Mouse (Mus musculus): Measurements from ENCODE around the gene Morn3.

The Morn3 gene

DNA sequence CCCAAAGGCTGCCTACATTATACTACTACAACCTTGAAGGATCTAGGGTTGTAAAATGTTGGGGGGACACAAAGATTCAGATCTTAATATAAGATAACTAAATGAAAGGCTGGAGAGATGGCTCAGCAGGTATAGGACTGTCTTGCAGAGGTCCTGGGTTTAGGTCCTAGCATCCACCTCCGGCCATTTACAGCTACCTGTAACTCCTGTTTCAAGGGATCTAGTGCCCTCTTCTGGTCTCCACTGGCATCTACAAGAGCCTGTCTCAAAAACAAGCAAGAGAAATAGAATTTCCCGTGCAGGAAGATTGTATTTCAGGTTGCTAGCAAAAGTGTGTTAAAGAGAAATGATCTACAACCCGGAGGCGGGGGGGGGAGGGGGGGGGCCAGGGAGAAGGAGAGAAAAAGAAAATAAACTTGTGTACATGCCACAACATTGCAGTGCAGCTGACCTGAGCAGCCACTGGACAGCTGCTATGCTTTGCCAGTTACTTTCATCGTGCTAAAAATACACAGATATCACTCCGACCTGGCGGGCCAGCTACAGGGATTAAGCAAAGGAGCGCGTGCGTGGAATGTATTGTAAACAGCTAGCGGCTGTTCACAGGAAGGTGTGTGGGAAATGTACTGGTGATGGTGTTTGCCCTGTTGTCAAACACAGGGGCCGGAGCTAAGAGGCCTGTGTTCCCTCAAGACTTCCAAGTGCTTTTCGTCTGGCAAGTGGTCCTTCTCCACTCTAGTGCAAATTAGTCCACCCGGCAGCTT, 13.1 kb upstream of the Morn3 start:
- DNase-seq: peak; percentile 62

DNA sequence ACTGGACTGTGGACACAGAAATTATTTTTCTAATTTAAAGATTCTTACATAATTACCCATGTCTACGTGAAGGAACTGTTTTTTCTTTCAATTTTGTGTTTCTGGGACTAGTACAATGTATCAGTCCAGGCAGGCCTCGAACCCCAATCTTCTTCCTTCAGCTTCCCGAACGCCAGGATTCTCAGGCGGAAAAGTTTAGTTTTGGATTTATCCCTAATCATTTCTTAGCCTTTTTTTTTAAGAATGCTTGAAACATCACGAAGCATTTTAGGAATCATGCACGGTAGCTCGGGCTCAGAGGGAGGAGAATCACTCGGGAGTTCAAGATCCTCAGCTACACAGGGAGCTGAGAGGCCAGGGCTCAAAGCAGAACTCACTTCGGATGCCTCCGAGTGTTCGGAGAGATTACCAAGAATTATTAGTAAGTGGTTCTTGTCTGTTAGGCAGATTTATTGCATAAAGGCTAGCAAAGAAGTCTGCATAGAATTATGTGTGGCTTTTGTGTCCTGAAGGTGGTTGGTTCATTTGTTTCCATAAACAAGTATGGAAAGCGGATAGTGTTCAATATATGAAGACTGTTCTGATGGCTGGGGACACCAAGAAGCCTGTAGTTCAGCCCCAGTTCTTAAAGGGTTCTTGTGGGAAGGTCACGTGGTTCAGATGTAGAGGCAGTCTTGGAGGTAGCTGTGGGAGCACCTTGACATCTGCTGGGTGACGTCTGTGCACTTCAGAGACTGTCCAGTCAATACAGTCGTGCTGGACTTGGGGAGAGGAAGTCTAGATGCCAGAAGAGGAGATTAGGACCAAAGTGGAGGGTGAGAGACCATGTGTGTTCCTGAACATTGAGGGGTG, 11.7 kb upstream of the Morn3 start:
- no peak for DNase-seq

DNA sequence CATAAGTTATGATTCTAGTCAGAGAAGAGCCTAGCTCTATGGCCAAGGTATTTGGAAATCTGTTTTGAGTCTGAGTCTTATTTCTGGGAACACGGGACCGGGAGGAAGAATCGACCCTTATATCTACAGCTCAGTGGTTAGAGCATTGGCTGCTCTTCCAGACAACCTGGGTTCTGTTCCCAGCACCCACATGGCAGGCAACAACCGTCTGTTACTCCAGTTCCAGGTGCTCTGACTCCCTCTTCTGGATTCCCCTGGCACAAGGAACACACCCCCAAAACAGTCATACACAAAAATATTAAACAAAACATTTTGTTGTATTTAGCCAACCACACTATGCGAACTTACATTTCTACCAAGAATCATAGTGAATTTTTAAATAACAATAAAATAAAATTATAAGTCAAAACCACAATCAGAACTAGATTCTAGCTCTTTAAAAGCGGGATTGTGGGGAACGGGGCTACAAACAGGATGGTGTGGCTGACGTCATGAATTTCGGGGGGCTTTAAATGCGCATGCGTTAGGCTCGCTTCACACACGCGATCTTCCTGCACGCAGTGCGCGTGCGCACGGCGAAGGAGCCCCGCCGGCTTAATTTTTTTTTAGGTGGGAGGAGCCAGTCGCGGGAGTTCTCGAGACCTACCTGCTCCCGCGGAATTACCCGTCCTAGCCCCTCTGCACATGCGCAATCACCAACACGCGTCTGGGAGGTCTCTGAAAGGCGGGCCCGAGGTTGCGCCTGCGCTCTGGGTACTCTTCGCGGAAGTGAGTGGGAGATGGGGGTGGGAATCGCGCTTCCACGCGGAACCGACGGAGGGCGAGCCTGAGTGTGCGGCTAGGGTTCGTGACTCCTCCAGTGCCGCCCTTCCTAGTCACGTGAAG, 10.8 kb upstream of the Morn3 start:
- DNase-seq: peak; percentile 95

DNA sequence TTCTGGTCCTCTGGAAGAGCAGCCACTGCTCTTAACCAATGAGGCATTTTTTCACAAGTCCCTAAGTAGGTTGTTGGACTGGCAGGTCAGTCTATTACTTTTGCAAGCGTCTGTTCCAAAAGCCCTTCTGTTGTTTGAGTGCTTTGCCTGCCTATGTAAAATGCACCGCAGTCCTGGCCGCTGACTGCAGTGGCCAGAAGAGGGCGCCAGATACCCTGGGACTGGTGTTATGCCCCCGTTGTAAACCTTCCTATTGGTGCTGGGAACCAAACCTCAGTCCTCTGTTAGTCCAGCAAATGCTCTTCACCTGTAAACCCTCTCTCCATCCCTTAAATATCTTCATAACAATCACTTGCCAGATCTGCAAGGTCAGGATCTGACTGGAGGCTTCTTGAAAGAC, 4.9 kb upstream of the Morn3 start:
- DNase-seq: no peak

DNA sequence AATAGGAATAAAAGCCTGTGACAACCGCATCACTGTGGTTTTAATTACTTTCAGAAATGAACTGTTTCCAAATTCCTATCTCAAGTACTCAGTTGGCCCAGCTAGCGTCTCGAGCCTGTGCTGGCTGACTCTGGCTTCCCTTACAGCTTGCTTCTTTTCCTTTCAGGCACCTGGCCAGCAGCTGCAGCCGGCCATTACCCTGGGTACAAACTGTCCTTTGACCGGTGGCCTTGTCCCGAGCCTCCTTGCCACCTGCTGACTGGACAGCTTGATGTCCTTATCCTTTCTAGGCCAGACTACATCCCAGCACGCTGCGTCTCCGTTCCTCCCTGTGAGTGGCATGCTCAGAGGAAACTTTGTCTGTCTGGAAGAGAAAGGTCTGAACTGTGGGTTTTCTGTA, 4.1 kb upstream of the Morn3 start:
- DNase-seq: peak; percentile 61

DNA sequence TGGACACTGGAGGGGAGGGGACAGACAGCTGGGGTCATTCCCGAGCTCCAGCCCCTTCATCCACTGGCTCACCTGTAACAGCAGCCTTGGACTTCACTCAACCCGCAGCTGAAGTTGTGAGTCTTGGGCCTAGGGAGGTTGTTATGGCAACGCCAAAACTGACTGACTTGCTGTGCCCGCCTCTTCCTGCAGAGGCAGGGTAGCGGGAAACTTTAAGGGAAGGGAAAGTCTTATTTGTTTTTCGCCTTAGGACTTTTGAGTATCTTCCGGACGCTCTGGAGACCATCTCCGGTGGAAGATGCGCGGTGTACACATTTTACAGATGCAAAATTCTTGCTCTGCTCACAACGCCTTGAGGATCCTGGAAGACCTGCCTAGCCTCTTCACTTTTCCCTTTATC, 2.5 kb upstream of the Morn3 start:
- no peak for DNase-seq

DNA sequence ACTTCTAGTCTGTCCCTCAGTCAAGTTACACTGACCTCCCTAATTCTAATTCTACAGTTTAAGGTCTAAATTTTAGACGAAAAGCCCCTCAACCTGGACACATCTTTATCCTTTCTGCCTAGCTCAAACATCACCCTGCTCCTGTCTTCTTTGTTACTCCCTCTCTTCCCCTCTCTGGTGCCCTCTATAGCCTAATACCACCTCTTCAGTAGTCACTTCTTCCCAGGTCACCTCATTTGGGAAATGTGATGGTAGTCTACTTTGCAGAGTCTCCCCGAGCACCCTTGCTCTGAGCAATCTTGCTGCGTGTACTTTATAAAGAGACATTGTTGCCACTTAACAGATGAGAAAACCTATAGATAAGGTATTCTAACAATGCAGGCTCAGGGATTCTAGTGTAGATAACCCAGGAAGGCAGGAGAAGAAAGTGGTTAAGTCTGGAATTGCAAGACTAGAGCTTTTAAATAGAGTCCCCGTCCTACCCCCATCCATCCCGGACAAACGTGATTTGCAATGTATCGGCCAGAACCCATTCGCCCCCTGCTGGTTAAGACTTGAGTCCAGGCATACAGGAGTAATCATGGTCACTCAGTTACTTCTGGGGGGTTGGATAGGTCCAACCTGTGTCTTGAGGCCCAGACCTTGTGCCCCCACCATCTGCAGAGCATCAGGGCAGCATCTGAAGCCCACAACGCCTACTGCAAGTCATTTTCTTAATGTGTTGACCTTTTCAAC, 1.1 kb downstream of the Morn3 start:
- peak; percentile 76 for DNase-seq

DNA sequence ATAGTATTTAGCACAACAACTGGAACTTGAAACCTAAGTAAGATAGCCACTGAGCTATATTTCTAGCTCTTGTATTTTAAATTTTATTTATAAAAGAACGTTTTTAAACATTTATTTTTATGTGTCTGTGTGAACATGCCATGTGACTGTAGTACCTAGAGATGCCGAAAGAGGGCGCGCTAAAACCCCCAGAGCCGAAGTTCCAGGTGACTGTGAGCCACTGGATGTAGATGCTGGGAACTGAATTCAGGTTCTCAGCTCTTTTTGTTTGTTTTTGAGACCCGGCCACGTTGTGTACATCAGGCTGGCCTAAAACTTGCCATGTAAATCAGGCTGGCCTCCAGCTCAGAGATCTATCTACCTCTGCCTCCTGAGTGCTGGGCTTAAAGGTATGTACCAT, 3.0 kb downstream of the Morn3 start:
- DNase-seq: no peak

DNA sequence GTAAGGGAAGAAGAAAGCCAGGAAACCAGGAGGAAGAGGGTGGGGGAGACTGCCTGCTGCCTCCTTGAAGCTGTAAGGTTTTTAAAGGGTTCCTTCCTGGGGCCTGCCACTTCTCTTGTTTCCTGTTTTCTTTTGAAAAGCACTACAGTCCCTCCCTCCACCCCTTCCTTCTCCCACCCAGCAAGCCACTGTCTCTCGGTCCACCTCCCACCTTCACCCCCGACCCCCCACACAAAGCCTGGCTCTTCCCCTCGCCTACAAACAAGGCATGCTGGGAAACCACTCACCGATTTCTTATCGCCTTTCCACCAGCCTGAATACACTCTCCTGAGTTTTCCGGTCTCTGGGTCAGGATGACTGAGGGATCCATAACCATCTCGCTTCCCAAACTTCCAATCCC, 6.0 kb downstream of the Morn3 start:
- no peak for DNase-seq

DNA sequence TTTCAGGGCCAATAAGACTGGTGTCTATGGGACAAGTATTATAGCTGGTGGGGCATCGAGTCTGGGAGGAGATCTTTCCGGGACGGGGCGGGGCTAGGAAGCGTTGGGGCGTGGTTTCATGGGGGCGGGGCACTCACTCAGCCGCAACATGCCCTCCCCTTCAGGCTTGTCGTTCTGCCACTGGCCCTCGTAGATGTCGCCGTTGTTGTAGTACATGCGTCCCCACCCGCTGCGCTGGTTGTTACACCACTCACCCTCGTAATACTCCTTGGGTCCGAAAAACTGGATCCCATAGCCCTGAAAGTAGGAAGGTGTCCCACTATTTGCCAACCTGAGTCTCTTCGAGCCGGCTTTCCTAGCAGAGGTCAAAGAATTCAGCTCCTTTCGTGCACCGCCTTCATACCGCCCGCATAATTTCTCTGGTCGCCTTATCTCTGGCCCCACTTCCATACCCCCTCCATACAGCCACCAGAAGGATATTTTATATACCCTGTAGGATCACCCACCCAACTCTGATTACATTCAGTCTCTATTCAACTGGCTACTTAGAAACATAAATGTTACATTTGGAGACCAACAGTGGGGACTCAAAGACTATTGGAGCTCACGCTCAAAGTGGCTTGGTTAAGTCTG, 7.6 kb downstream of the Morn3 start:
- peak; percentile 85 for DNase-seq

DNA sequence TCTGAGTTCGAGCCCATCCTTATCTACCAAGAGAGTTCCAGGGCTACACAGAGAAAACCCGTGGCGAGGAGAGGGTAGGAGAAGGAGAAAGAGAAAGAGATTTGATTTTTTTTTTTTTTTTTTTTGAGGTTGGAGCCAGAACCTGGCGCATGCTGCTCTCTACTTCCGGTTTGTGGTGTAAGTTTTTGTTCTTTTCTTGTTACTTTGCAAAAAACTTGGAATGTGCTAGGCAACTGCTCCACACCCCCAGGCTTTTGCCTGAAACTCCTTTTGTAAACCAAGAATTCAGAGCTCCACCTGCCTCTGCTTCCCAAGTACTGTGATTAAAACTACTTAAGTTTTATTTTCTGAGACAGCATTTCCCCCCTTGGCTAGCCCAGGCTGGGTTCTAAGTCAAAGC, 8.7 kb downstream of the Morn3 start:
- no peak for DNase-seq

DNA sequence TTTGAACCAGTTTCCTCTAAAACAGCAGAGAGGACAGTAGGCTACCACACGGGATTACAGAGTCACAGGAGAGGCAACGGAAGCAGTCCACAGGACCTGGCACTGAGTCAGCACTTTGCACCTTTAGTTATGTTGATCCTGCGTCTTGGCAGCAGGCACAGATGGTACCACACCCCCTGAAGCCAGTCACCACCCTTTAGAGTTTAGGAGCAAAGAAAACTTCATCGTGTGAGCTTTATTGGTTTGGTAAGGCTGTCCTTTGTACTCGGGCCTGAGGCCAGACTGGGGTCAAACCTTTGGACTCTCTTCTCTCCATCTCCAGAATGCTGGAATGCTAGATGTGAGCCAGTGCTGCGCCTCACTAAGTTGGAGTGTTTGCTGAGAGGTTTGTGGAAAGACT, 11.3 kb downstream of the Morn3 start:
- DNase-seq: peak; percentile 81

DNA sequence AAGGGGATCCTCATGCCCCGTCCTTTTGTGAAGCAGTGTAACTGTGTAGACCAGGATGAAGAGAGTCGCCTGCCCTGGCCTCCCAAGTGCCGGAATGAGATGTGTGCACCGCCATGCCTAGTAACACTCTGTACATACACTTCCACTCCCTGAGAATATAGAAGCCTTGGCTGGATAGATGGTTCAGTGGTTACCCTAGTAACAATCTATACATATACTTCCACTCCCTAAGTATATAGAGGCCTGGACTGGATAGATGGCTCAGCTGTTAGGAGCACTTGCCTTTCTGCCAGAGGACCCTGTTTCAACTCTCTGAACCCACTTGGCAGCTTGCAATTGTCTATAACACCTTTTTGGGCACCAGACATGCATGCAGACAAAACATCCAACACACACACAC, 11.7 kb downstream of the Morn3 start:
- no peak for DNase-seq

DNA sequence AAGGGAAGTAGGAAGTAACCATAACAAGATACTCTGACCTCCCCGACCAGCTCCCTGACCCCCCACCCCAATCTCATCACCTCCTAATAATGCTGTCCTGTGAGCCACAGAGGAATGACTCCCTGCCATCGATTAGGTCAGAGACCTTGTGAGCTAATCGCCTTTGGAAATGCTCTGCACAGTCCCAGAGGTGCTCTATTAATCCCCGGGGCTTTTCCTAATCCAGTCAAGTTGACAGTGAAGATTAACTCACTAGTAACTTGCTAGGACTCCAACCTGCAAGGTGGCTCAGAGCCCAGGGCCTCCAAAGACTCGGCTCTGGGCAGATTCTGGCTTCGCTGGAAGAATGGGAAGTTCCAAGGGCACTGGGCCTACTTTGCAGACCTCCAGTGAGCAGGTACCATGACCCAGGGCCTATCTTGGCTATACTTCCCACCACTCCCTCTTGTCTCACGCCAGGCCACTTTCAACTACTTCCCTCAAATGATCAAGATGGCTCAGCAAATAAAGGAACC, 13.1 kb downstream of the Morn3 start:
- no peak for DNase-seq

DNA sequence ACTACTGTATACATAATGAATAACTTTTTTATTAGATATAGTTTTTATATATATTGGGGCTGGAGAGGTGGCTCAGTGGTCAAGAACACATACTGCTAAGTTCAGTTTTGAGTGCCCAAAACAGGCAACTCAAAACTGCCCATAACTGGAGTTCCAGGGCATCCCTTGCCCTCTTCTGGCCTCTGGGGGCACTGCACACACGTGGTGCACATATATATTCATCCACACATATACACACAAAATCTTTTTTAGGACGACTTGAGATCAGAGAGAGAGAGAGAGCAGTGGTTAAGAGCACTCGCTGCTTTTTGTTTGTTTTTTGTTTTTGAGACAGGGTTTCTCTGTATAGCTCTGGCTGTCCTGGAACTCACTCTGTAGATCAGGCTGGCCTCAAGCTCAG, 15.5 kb downstream of the Morn3 start:
- DNase-seq: no peak

DNA sequence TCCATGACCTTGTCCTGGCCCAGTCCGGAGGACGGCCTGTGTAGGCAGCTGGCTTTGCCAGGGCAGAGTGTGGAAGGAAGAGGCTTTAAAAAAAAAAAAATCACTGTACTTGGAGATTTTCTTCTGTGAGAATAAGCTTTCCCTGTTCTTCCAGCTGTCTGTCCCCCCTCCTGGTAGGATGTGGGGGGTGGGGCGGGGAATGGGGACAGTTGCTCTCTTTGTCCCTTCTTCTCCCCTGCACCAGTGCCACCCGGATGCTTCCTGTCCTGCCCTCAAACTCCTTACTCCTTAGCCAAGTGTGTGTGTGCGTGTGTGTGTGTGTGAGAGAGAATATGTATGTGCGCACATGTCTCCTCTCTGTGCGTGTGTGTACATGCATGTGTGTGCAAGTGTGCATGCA, 17.1 kb downstream of the Morn3 start:
- DNase-seq: no peak

DNA sequence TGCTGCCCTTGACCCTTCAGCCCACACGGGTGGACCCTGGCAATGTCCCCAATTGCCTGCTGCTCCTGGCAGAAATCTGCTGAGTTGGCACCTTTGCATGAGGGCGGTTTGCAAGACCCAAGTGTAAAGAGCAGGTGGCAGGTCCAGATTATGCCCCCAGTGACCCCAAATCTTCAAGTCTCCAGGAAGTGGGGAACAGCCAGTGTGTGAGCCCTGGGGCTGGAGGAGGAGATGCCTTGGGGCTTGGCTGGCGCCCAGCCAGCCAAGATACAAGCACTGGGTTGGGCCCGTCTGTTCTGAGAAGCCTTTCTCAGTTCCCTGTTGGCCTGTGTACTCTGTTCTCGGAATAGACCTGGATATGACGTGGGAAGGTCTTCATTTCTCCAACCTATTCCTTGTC, 19.4 kb downstream of the Morn3 start:
- peak; percentile 49 for DNase-seq

DNA sequence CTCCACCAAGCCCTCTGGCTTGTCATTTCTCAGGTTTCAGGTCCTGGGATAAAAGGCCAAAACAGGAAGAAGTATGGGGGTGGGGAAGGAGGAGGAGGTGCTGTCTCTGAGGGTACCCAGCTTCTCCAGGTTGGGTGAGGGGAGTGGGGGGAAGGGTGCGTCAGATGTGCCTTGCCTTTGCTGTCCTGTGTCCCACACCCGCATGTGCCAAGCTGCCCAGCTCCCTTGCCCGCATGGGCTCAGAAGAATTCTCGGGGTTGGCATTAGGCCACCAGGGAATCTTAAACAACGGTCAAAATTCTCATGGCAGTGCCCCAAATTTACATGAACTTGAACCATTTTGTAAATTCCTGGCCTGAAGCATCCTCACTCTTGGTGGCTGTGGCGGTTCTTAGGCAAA, 20.4 kb downstream of the Morn3 start:
- DNase-seq: peak; percentile 55

DNA sequence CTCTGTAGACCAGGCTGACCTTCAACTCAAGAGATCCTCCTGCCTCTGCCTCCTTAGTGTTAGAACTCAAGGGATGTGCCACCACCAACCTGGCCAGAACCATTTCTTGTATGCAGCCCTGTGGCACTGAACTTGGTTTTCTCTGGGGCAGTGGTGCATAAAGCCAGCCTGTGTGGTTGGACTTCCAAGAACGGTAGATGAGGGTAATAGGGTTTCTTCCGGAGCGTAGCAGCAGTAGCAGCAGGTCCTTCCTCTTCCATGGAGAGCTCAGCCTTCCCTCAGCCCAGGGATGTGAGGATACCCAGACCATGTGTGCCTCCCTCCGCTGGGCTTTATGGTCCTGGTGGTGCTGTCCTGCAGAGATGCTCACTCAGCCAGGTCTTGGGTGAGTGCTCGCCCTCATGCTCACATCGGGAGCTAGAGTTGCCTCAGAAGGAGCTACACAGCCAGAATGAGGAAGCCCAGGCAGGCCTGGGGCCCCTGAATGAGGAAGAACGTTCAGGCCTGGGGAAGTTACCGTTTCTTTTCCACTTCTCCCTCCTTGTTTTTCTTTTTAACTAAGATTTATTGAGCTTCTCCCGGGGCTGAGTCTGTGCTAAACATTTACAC, 21.7 kb downstream of the Morn3 start:
- peak; percentile 31 for DNase-seq

DNA sequence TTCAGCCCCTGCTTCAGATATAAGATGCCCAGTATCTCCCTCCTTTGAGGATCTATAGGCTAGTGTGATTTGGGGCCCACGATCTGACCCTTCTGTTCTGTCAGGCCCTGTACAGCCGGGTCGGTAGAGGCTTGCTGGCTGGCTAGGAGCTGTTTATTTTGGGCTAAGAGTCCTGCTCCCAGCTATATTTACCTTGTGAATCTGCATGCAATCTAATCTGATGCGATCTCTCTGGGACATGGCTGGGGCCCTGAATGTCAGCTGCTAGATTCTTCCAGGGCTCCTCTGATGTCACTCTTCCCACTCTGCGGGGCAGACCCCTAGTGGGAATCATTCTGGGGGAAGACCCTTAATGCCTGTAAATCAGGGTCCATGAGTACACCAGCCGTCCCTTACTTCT, 22.5 kb downstream of the Morn3 start:
- DNase-seq: no peak

DNA sequence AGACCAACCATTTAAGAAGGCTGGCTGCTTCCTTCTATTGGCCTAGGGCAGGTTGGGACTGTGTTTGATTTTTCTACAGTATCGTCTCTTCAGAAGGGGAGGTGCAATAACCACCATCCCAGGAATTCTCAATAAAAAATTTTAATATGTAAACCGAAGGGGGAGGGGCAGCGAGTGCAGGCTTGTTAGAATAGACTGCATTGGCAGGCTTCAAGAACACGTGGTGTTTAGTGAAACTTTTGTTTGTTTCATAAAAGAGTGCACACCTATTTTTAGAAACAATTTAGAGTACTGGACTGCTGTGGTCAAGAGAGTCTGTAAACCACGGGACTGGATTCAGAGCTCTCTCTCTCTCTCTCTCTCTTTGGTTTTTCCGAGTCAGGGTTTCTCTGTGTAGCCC, 23.8 kb downstream of the Morn3 start:
- no peak for DNase-seq

DNA sequence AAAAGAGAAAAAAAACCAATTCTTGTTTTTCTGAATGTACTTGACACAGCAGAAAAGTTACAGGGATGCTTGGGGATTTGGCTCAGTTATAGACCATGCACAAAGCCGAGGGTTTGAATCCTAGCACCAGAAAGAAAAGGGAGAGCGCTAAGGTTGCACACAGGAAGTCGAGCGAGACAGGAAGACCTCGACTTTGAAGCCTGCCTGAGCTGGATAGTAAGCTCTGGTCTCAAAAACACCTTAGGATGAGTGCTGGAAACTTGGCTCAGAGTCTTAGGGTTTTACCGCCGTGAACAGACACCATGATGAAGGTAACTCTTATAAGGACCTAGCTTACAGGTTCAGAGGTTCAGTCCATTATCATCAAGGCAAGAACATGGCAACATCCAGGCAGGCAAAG, 25.4 kb downstream of the Morn3 start:
- DNase-seq: no peak

Measured in kidney, adult 18-20 months (tissue).